Mouse (Mus musculus) CD8-positive naive resting alpha-beta T cell, adult 2 months (primary cell): ENCODE results near the gene Wdr95.

Experiments used
- DNase-seq, 2 experiments: peaks; one replicate each; pipeline ENCODE4 v3.0.0; 2022; ENCODE audit warnings: low read depth in 2 of 2, low spot score in 2 of 2

The Wdr95 gene

DNA sequence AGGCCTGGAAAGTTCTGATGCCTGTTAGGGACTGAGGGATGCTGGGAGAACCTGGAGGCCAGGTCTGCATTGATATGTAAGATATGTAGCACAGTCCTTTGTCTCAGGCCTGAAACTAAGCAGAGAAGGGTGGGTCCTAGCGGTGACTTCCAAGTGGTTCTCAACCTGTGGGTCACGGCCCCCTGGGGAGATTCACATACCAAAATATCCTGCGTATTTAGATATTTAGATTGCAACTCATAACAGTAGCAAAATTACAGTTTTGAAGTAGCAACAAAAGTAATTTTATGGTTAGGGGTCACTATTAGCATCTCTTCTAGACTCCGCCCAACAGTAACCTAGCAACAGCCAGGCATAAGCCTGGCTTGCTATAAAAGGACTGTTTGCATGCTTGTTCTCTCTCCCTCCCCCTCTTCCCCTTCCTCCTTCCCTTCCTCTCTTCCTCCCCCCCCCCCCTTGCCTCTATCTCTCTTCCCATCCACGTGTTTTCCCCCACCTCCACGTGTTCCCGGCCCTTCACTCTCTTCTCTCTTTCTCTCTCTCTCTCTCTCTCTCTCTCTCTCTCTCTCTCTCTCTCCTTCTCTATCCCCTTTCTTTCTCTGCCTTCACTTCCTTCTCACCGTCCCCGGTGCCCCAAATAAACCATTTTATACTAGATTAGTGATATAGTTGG lies 130.4 kb downstream of the Wdr95 start:
- DNase-seq = no peak

DNA sequence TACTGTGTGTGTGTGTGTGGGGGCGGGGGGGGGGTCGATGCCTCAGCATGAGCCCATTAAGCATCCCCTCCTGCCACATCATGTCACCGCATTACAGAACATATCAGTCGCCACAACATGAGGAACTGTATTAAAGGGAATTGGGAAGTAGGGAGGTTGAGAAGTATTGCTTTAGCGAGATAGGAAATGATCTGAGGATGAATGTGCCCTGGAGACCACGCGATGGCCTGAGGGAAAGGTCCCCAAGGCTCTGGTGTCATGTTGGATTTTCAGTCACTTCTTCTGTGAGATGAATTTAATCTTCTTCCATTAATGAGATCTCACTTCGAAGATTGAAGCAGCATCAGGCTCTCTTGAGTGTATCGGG lies 130.9 kb downstream of the Wdr95 start:
- DNase-seq = no peak

DNA sequence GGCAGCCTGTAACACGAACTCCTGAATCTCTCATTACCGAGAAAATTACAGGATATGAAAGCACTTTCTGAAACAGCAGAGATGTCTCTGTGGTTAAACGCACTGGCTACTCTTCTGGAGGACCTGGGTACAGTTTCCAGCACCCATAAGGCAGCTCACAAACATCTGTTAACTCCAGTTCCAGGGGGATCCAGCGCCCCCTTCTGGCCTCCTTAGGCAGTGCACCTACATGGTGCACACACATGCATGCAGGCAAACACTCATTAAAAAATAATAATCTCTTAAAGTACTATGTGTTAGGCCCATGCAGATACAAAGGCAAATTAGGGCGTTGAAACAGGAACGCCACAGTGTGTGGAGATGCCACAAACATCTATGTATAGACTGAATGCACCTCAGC lies 132.9 kb downstream of the Wdr95 start:
- no peak for DNase-seq
